Mouse (Mus musculus) left cerebral cortex, adult 18-20 months (tissue): ENCODE results near the gene Olfr218. TPM values are rescaled to one million over a fixed set of nuclear protein-coding genes. Genes with fewer than 3 reads are reported as not detected.
"Not testable (repeated sequence)": the region's sequence is repeated elsewhere in the genome, so short reads cannot be mapped to it uniquely, and the experiment has no call there.

Source experiments
- DNase-seq, 2 experiments: peaks; one replicate each; pipeline ENCODE4 v3.0.0; 2021 to 2022; ENCODE audit warnings: low spot score in 2 of 2, mixed read lengths in 1 of 2
- long read RNA-seq, 2 experiments: library from polyadenylated mRNA; stranded (forward); transcript quantifications; one replicate each; pipeline ENCODE4 v2.0.0; 2021
- total RNA-seq, 2 experiments: library from RNA; stranded (reverse); gene quantifications; 2 replicates each; pipeline ENCODE4 v1.2.3; 2021

The Olfr218 gene
- not detected for total RNA-seq
- long read RNA-seq, experiment 1: 0 reads
- long read RNA-seq, experiment 2: 0 reads

DNA sequence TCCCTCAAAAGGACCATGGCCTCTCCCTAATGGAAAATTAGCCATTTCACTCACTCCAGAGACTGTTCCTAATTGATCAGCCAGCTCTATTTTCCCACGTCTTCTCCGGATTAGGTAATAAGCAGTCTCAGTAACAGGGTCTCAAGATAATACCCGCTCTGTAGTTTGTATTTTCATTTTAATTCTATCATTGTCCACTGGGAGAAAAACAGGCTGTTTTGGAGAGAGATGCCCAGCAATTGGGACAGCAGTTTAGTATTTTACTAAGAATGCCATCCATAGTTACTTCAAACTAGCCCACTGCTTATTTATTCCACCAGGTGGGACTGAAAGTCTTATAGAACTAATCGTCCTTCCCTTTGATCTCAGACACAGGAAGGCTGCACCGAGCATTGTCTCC lies at the start of gene Olfr218:
Gene Olfr218 (plus strand): TSS at position 301 of the 400 bp plus-strand sequence.
- no peak for DNase-seq

GRCm38 (mm10) chr1:173174154-173174842 lies 23.3 kb upstream of the Olfr218 start:
- no peak for DNase-seq

GRCm38 (mm10) chr1:173190540-173190939 lies 7.1 kb upstream of the Olfr218 start, which contains the start of gene Olfr1406:
Gene Olfr1406 (minus strand): TSS chr1:173190640.
- no peak for DNase-seq

GRCm38 (mm10) chr1:173192059-173192458 lies 5.5 kb upstream of the Olfr218 start:
- DNase-seq: no peak

GRCm38 (mm10) chr1:173196359-173196758 lies 1.2 kb upstream of the Olfr218 start:
- no peak for DNase-seq

- DNase-seq: no peak
These were observed 14.5 kb downstream of the Olfr218 start, which contains the start of gene Olfr1404 for GRCm38 (mm10) chr1:173212092-173212491. Gene Olfr1404 (plus strand): TSS chr1:173212392.

GRCm38 (mm10) chr1:173216481-173216880 lies 18.9 kb downstream of the Olfr218 start:
- no peak for DNase-seq

GRCm38 (mm10) chr1:173227081-173227480 lies 29.5 kb downstream of the Olfr218 start, which contains the start of gene Fcer1a:
Gene Fcer1a (minus strand): TSS chr1:173227214.
- no peak for DNase-seq

DNA sequence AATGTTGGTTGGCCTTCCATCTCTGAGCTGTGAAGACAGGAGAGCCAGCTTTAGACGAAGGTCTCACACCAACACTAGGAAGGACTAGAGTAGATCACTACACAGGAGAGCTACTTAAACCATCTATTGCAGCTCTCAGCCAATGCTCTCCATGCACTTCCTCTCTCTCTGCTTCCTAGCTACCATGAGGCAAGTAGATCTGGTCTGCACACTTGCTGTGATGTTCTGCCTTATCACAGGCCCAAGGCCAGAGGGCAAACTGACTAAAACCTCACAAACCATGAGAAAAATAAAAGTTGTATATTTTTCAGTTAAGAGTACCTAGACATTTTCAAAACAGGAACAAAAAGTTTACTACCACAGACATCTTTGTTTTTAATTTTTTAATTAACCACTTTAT lies 39.4 kb downstream of the Olfr218 start:
- DNase-seq: not testable (repeated sequence)

DNA sequence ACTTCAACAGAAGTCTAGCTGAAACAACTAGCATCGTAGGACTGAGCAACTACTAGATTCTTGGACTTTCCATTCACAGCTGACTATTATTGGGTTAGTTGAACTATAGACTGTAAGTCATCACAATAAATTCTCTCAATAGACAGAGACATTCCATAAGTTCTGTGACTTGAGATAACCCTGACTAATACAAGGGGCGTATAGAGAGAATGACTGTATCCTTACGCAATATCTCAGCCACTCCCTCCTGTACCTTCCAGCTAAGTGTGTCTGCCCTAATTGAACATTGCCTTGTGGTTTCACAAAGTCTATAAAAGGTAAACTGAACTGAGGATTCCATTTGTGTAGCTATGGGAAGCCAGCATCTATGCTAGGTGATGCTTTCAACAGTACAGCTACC lies 52.3 kb downstream of the Olfr218 start:
- no peak for DNase-seq

Other genes with a start within 250 kb of the Olfr218 start
- not detected for gene Olfr16, start 247.4 kb upstream of the Olfr218 start, total RNA-seq
- gene Olfr1408, start 60.4 kb upstream of the Olfr218 start, total RNA-seq: not detected
- gene Olfr1406, start 7.2 kb upstream of the Olfr218 start, total RNA-seq: not detected
- gene Olfr1404, start 14.6 kb downstream of the Olfr218 start, total RNA-seq: not detected
- not detected for gene Fcer1a, start 29.4 kb downstream of the Olfr218 start, total RNA-seq
- not detected for gene Olfr418, start 68.2 kb downstream of the Olfr218 start, total RNA-seq
- gene Mptx2, start 80.0 kb downstream of the Olfr218 start, total RNA-seq: not detected
- gene Ackr1, start 135.9 kb downstream of the Olfr218 start, total RNA-seq: 10 to 100 TPM; 71.0 to 71.7 TPM
- 1 to 10 TPM; 1.4 to 3.0 TPM for gene Aim2, start 153.1 kb downstream of the Olfr218 start, total RNA-seq
- 100 to 1,000 TPM; 403 to 436 TPM for gene Cadm3, start 169.9 kb downstream of the Olfr218 start, total RNA-seq